Mouse (Mus musculus) CH12.LX (cell line): ENCODE measurements around the gene Tln2.

Experiments used
- CTCF ChIP-seq, 2 experiments: IDR thresholded peaks in 1 of 2; conservative IDR thresholded peaks in 1 of 2; 2 replicates each; pipeline ENCODE4 v1.5.1; 2011 to 2012; ENCODE audit warnings: low read depth in 2 of 2, low read length in 2 of 2, improper control_type of control experiment in 1 of 2, inconsistent platforms in 1 of 2, mild to moderate bottlenecking in 1 of 2, moderate library complexity in 1 of 2
- E2F4 ChIP-seq: IDR thresholded peaks from 2 replicates; pipeline ENCODE4 v1.6.1; 2011; ENCODE audit warnings: low read depth, low read length, improper control_type of control experiment; ENCODE audit not compliant: insufficient replicate concordance
- ETS1 ChIP-seq: conservative IDR thresholded peaks from 2 replicates; pipeline ENCODE4 v1.6.1; 2012; ENCODE audit warnings: low read depth, mild to moderate bottlenecking, inconsistent platforms, low read length, improper control_type of control experiment, moderate library complexity
- MEF2A ChIP-seq: IDR thresholded peaks from 2 replicates; pipeline ENCODE4 v1.6.1; 2014; ENCODE audit warnings: low read depth, mild to moderate bottlenecking, inconsistent platforms, low read length, improper control_type of control experiment, borderline replicate concordance
- NRF1 ChIP-seq: IDR thresholded peaks from 2 replicates; pipeline ENCODE4 v1.6.1; 2014; ENCODE audit warnings: low read depth, mild to moderate bottlenecking, inconsistent platforms, low read length, improper control_type of control experiment, moderate library complexity
- TCF12 ChIP-seq: IDR thresholded peaks from 2 replicates; pipeline ENCODE4 v1.6.1; 2014; ENCODE audit warnings: low read depth, mild to moderate bottlenecking, inconsistent platforms, low read length, improper control_type of control experiment
- USF2 ChIP-seq: conservative IDR thresholded peaks from 2 replicates; pipeline ENCODE4 v1.6.1; 2011; ENCODE audit warnings: low read depth, low read length, improper control_type of control experiment
- ZC3H11A ChIP-seq: IDR thresholded peaks from 2 replicates; pipeline ENCODE4 v1.6.1; 2012; ENCODE audit warnings: low read depth, mild to moderate bottlenecking, inconsistent platforms, low read length, improper control_type of control experiment

DNA sequence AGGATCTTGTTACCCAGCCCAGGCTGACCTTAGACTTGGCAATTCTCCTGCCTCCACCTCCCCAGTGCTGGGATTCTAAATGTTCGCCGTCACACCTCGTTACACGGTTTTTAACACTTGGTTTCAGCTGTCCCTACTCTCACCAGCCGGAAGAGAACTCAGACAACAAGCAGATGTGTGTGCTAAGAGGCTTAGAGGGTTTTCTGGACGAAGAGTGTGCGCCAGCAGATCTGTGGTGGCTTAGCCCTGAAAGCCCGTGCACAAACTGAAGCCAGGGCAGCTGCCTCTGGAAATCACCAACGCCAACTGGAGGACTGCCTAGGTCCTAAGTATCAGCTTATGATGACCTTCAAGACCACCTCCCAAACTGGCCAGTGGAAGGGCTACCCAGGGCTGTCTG, 341.5 kb downstream of the Tln2 start:
- TF ChIP-seq MEF2A (no peak), E2F4 (no peak), TCF12 (no peak), USF2 (no peak), CTCF (conservative IDR thresholded peaks at IDR 0.05 in 1 of 2, IDR thresholded peaks at IDR 0.05 in 1 of 2; ENCODE audit: low read depth in 2 of 2, low read length in 2 of 2) (no peak), ZC3H11A (no peak), NRF1 (no peak), ETS1 (no peak)
